Mouse (Mus musculus) CD4-positive naive resting alpha-beta T cell, adult 57 days (primary cell): Measurements from ENCODE around the gene Esp34. TPM values are rescaled to one million over a fixed set of nuclear protein-coding genes. Genes with fewer than 3 reads are reported as not detected.

Experiments
- total RNA-seq: library from RNA; stranded (reverse); gene quantifications from one replicate; pipeline ENCODE4 v1.2.4, GENCODE M21; 2023

Gene Esp34
- total RNA-seq, result not detected

DNA sequence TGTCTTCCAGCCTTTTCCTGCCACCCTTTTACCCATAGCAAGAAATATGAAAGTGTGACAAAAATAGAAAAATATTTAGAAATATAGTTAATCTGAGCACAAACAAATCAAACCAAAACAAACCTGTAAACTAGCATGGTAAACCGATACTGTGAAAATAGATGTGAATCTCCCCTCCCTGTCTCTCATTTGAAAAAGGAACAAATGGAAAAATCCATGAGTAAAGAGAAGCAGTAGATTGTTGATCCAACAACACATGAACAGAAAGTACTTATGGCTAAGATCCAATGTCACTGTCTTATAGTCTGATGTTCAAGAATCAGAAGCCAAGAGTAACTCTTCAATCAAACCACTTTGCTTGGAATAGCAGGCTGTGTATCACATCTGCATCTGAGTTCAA, at the start of gene Esp34:
Gene Esp34 (plus strand): TSS at position 301 of the 400 bp plus-strand sequence.

Other genes with a start within 250 kb of the Esp34 start
- not detected for gene Olfr137, start 246.6 kb upstream of the Esp34 start, total RNA-seq
- gene Olfr136, start 224.4 kb upstream of the Esp34 start, total RNA-seq, result not detected
- not detected for gene Esp36, start 134.0 kb upstream of the Esp34 start, total RNA-seq
- gene Esp31, start 85.3 kb downstream of the Esp34 start, total RNA-seq, result not detected